Mouse (Mus musculus) bone marrow macrophage, adult 2 months (primary cell): ENCODE results near the gene Mtnr1b.

ENCODE experiments used
- CTCF ChIP-seq: IDR thresholded peaks from 2 replicates; pipeline ENCODE4 v1.5.1; 2012; ENCODE audit warnings: low read depth, mild to moderate bottlenecking, low read length, moderate library complexity
- POLR2A ChIP-seq: IDR thresholded peaks from 2 replicates; pipeline ENCODE4 v1.6.1; 2012; ENCODE audit warnings: mild to moderate bottlenecking, low read depth, low read length, borderline replicate concordance

DNA sequence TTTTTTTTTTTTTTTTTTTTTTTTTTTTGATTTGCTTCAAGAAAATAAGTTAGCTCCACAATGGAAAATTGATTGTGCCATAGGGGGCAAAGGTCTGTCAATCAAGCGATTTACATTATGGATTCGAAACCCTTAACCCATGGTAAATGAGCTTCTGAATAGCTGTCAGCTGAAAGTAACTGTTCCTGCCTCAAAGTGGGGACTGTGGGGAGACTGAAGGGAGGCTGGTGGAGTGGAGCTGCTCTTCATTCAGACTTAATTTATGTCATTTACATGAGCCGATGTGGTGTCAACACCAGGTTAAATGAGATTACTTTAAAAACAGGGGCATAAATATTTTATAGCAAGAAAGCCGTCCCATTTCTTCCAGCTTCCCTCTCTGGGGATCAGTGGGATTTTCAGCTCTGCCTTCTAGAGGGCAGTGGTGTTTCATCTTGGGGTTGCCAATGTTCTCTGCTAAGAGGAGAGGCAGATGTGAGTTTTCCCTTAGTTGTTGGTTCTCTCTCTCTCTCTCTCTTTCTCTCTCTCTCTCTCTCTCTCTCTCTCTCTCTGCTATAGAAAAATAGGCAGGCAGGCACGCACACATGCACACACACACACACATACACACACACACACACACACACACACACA is 45.1 kb upstream of the Mtnr1b start:
- no peak for TF ChIP-seq POLR2A
- no peak for TF ChIP-seq CTCF
